Mouse (Mus musculus): ENCODE measurements around the gene Msrb3.

DNA sequence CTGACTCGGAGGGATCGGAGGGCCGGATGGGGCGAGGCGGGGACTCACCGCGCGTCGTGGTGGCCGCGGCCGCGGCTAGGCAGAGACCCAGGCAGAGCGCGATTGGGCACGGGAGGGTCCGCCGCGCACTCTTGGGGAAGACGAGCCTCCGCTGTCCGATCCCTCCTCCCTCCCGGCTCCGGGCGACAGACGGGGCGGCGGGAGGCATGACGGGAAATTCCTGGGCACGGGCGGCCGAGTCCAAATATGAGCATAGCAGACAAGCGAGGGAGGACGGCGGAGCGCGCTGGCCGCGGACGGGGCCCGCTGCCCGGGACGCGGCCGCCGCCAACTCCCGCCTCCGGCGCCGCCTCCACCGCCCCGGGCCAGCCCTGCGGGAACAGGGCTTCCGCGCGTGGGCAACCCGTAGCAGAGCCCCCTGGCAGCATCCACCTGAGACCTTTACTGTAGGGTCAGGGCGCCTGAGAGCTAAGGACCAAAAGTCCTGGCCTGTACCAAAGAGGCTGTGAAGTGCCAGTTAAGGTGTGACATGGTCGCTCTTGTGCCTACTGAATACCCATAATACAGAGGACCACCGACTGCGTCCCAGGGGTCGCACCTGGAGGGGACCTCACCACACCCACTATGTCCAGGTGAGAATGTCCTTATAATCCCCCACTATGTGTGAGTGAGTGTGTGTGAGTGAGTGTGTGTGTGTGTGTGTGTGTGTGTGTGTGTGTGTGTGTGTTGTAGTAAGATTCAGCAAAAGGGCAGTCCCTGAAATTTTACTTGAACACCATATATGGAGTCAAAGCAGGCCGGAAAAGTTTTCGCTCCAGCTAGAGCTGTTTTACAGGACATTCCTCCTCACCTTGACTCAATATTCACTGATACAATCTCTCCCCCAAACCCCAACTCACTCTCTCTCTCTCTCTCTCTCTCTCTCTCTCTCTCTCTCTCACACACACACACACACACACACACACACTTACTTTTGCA is at the start of gene Msrb3:
- no peak for TF ChIP-seq EP300 (IDR thresholded peaks at IDR 0.05)
- no peak for TF ChIP-seq CTCF (IDR thresholded peaks at IDR 0.05)

Data from lung, postnatal 0 days (tissue).